Mouse (Mus musculus) liver, adult 2 months (tissue): Measurements from ENCODE around the gene Cacna1c. TPM values are rescaled to one million over a fixed set of nuclear protein-coding genes. Genes with fewer than 3 reads are reported as not detected.

Experiments
- DNase-seq: peaks from one replicate; pipeline ENCODE4 v3.0.0-alpha.2; 2011; ENCODE audit warnings: low read depth, low spot score; ENCODE audit errors: extremely low read depth
- H3K27ac ChIP-seq: fragments of 200-500 bp; replicated peaks from 2 replicates; pipeline ENCODE4 v1.5.1; 2012; ENCODE audit warnings: low read depth, mild to moderate bottlenecking, control low read depth, inconsistent platforms, low read length; ENCODE audit not compliant: insufficient read depth
- H3K27me3 ChIP-seq: fragments of 200-500 bp; 2 replicates; pipeline ENCODE4 v1.6.1; 2012; ENCODE audit warnings: mild to moderate bottlenecking, moderate library complexity, low read length, inconsistent platforms; ENCODE audit not compliant: control insufficient read depth, insufficient read depth
- H3K36me3 ChIP-seq: fragments of 200-500 bp; 2 replicates; pipeline ENCODE4 v1.6.1; 2012; ENCODE audit warnings: low read length, inconsistent platforms; ENCODE audit not compliant: control insufficient read depth, insufficient read depth
- H3K4me1 ChIP-seq: fragments of 200-500 bp; 2 replicates; pipeline ENCODE4 v1.6.1; 2011; ENCODE audit warnings: low read length; ENCODE audit not compliant: control insufficient read depth, insufficient read depth
- H3K4me3 ChIP-seq: fragments of 200-500 bp; 2 replicates; pipeline ENCODE4 v1.5.1; 2011; ENCODE audit warnings: low read depth, mild to moderate bottlenecking, control low read depth, low read length, moderate library complexity; ENCODE audit not compliant: insufficient read depth
- H3K79me2 ChIP-seq: fragments of 200-500 bp; 2 replicates; pipeline ENCODE4 v1.6.1; 2012; ENCODE audit warnings: inconsistent platforms, mild to moderate bottlenecking, low read length, moderate library complexity; ENCODE audit not compliant: control insufficient read depth, insufficient read depth
- H3K9ac ChIP-seq: fragments of 200-500 bp; 2 replicates; pipeline ENCODE4 v1.6.1; 2012; ENCODE audit warnings: low read depth, mild to moderate bottlenecking, control low read depth, inconsistent platforms, low read length
- CTCF ChIP-seq: fragments of 200-500 bp; IDR thresholded peaks from 2 replicates; pipeline ENCODE4 v1.5.1; 2011; ENCODE audit warnings: low read depth, low read length, control low read depth
- POLR2A ChIP-seq: fragments of 200-500 bp; IDR thresholded peaks from 2 replicates; pipeline ENCODE4 v1.6.1; 2011; ENCODE audit warnings: low read length, control low read depth; ENCODE audit not compliant: insufficient read depth; ENCODE audit errors: extremely low read depth
- WGBS: fragments of 180-500 bp; shearing (Covaris S2); methylation state at CpG from one replicate; pipeline ENCODE4 v1.1.7; 2018; 5-methylcytosine and 5-hydroxymethylcytosine counted together
- polyA plus RNA-seq: library from polyadenylated mRNA; depleted of rRNA; stranded (reverse); fragments of >200 nt; gene quantifications from 2 replicates; pipeline ENCODE4 v1.2.3, GENCODE M21; 2012
- total RNA-seq: library from RNA; depleted of rRNA; stranded (reverse); fragments of >200 nt; gene quantifications from 2 replicates; pipeline ENCODE4 v1.2.3, GENCODE M21; 2014

Gene Cacna1c
- total and polyA plus RNA-seq, 2 experiments: 0.09 to 0.18 TPM

DNA sequence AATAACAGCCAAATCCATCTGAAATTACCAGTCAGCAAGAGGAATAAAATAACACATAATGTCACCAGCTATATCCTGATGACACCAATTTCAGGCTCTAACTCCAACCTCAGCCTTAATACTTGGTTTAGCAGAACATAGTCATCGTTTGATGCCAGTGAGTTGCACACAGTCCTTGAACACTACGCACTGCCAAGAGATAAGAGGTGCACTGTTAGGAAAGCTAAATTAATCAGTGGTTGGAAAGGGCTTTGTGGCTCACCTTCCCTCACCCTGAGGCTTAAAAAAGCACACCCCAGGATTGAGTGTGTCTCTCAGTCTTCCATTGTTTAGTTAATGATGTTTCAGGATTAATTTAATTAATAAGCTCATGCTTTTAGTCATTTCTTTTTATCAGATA is 16.0 kb downstream of the Cacna1c start:
- 69% methylated on average over 2 of the region's 2 CpGs for WGBS
- Histone ChIP-seq H3K4me1 (no peaks in the 10 kb centered on the region), H3K36me3 (peaks cover 3% of the 10 kb centered on the region; the same call in 1 of the 2 replicates), H3K27ac (no peak overlapping the region), H3K79me2 (no peaks in the 10 kb centered on the region), H3K27me3 (no peaks in the 10 kb centered on the region), H3K9ac (no peak overlapping the region), H3K4me3 (no peak overlapping the region)
- DNase-seq: no peak
- TF ChIP-seq CTCF (no peak), POLR2A (no peak)

DNA sequence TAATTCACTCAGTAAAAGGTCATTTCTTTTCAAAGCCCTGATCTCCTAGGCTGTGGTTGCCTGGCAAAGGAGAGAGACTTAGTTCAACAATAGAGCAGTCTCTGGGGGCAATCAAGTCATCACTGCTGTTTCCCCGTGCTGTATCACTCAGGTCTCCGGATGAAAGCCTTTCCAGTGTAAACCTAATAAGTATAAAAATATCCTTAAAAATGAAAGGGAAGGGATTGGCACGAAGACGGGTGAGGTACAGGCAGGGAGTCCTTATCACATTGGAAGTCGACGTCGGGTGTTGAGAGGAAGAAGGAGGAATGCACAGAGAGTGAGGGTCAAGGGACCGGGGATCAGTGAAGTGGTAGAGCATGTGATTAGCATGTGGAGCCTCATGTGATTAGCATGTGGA is 19.1 kb downstream of the Cacna1c start:
- no peak for DNase-seq

DNA sequence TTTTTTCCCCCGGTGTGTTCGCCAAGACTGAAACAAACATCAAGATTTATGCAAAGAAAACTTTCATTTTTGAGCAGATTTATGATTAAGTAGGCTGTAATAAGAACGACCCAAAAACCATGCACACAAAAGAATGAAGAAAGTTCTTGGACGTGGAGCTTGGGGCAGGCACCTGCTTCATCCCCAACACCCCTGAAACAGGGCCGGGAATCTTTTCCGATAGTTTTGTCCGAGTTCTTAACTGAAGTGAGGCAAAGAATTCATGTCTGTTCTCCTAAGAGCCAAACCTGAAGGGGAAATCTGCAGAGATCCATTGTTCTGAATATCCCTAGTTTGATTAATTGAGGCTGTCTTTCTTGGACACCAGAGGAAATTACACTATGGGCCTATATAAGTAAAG is 20.1 kb downstream of the Cacna1c start:
- H3K79me2 ChIP-seq: no peaks in the 10 kb centered on the region
- TF ChIP-seq CTCF: no peak
- no peak for TF ChIP-seq POLR2A
- H3K9ac ChIP-seq: no peak overlapping the region
- no peaks in the 10 kb centered on the region for H3K27me3 ChIP-seq
- no peak overlapping the region for H3K4me3 ChIP-seq
- no peak for DNase-seq
- H3K27ac ChIP-seq: no peak overlapping the region
- no peaks in the 10 kb centered on the region for H3K4me1 ChIP-seq
- 79% methylated on average over 7 of the region's 7 CpGs for WGBS
- no peaks in the 10 kb centered on the region for H3K36me3 ChIP-seq

More for the DNA sequence above, 19.1 kb downstream of the Cacna1c start:
- H3K36me3 ChIP-seq: no peaks in the 10 kb centered on the region
- no peak overlapping the region for H3K4me3 ChIP-seq
- 77% methylated on average over 8 of the region's 8 CpGs for WGBS
- H3K9ac ChIP-seq: no peak overlapping the region
- no peaks in the 10 kb centered on the region for H3K27me3 ChIP-seq
- H3K4me1 ChIP-seq: no peaks in the 10 kb centered on the region
- TF ChIP-seq CTCF: no peak
- TF ChIP-seq POLR2A: no peak
- no peak overlapping the region for H3K27ac ChIP-seq
- no peaks in the 10 kb centered on the region for H3K79me2 ChIP-seq

DNA sequence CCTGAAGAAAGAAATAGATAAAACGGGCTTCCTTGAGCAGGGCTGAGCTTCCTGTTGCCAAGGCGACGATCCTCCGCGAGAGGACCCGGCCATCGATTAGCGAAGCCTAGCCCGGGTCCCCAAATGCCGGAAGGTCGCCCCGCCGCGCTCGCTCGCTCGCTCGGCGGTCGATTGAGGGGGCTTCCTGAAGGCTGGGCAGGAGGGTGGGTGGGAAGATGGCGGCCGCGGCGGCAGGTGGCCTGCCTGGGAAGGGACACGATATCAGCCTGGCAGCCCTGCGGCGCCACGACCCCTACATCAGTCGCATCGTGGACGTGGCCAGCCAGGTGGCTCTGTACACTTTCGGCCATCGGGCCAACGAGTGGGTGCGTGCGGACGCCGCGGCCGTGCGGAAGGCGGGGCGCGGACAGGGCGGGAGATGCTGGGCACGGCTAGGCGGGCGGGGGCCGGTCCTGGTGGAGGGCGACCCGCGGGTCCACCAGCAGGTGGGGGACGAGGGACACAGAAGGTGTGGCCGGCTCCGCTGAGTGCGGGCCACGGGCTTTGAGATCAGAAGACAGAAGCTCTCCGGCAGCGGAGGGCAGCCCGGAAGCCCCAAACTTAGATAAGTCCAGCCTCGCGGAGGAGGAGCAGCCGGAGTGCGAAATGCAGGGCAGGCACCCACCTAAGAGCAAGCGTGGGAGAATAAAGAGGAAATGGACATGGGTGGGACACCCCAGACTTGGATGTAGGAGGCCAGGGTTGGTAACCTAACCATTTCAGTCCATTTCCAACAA is 21.0 kb downstream of the Cacna1c start, which contains the start of gene Dcp1b:
Dcp1b (plus strand) TSS at position 176 of the 776 bp plus-strand sequence.
- peak; percentile 61 for DNase-seq
- no peaks in the 10 kb centered on the region for H3K36me3 ChIP-seq
- H3K27me3 ChIP-seq: no peaks in the 10 kb centered on the region
- H3K4me1 ChIP-seq: no peaks in the 10 kb centered on the region
- H3K79me2 ChIP-seq: no peaks in the 10 kb centered on the region
- peak within 1 kb of the TSS; percentile 82 for H3K9ac ChIP-seq
- peak within 1 kb of the TSS; percentile 9 for H3K27ac ChIP-seq
- H3K4me3 ChIP-seq: peak within 1 kb of the TSS; percentile 75
- under 1% methylated on average over 65 of the region's 65 CpGs for WGBS
- TF ChIP-seq CTCF (peak; percentile 23; the same call in 1 of the 2 replicates), POLR2A (0 out of 2 replicates have a peak, but pooled peaks have one; percentile 24)

DNA sequence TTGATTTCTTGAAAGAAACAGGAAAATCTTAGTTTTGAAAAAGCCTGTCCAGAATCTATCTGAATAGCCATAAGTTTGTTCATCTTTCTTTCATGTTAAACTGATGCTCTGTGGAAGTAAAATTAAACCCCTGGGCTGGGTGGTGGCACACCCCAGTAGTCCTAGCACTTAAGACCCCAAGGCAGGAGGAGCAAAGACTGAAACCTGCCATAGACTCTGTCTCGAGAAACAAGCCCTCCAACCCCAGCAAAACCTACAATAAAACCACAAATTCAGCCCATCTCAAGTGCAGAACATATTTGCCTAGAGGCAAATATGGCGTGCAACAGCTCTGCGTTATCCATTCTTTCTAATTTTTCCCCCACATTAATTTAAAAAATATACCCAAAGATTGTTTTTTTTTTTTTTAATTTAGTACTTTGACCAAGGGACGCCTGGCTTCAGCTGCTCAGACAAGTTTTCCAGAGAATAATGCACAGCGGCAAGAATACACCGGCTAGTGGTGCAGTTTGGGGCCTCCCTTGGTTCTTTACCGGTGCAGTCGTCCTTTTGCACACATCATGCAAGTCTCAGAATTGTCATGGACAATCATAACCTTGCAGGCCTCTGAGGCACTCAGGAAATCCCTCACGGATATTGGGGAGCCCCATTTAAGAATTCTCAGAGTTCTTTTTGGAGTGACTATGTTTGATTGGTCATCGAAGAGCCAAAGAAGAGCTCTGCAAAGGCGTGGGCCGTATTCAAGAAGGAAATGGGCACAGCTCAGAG is 21.7 kb downstream of the Cacna1c start:
- no peak overlapping the region for H3K9ac ChIP-seq
- H3K27ac ChIP-seq: no peak overlapping the region
- WGBS: 60% methylated on average over 12 of the region's 12 CpGs
- H3K36me3 ChIP-seq: no peaks in the 10 kb centered on the region
- H3K4me1 ChIP-seq: no peaks in the 10 kb centered on the region
- no peak for DNase-seq
- H3K79me2 ChIP-seq: no peaks in the 10 kb centered on the region
- peak overlapping the region; percentile 75; the same call in 1 of the 2 replicates for H3K4me3 ChIP-seq
- H3K27me3 ChIP-seq: no peaks in the 10 kb centered on the region
- TF ChIP-seq POLR2A (no peak), CTCF (no peak)
